Mouse (Mus musculus): ENCODE results near the gene Cd19. TPM values are rescaled to one million over a fixed set of nuclear protein-coding genes. Genes with fewer than 3 reads are reported as not detected.

Gene Cd19
- total and polyA plus RNA-seq, 2 experiments from 2014 or later: 0.23 TPM; not detected in 1

DNA sequence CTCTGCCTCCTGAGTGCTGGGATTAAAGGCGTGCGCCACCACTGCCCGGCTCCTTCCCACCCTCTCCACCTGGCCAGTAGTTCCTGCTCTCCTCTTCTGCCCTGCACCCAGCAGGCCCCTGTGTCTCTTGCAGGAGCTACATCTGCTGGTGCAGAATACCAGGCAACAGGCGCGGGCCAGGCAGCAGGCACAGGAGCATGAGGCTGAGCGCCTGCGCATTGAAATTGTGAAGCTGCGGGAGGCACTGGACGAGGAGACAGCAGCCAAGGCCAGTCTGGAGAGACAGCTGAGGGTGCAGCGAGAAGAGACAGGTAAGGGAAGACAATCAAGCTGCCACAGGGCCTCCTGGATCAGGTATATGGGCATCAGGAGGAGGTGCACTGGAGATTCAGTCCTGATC is 29.3 kb upstream of the Cd19 start:
- no peaks in the 10 kb centered on the region for H3K9me3 ChIP-seq (ENCODE audit: low read length)
- no peak overlapping the region for H3K4me2 ChIP-seq (ENCODE audit: low read depth, low read length, poor library complexity, severe bottlenecking)
- DNase-seq (ENCODE audit: low spot score): no peak
- H3K9ac ChIP-seq (replicated peaks; ENCODE audit: low read length, poor library complexity, severe bottlenecking): no peak overlapping the region
- H3K36me3 ChIP-seq (ENCODE audit: insufficient read depth, low read length): peaks cover 37% of the 10 kb centered on the region
- no peak overlapping the region for H3K27ac ChIP-seq (ENCODE audit: low read depth, low read length)
- ATAC-seq (ENCODE audit: low FRiP score): no peak
- TF ChIP-seq CTCF (IDR thresholded peaks at IDR 0.05): no peak
- H3K4me1 ChIP-seq (ENCODE audit: insufficient read depth, low read length): no peaks in the 10 kb centered on the region
- H3K27me3 ChIP-seq (ENCODE audit: insufficient read depth, low read length): no peaks in the 10 kb centered on the region
- 90% methylated on average over 10 of the region's 10 CpGs for WGBS
- H3K4me3 ChIP-seq (ENCODE audit: low read depth, low read length): no peak overlapping the region

DNA sequence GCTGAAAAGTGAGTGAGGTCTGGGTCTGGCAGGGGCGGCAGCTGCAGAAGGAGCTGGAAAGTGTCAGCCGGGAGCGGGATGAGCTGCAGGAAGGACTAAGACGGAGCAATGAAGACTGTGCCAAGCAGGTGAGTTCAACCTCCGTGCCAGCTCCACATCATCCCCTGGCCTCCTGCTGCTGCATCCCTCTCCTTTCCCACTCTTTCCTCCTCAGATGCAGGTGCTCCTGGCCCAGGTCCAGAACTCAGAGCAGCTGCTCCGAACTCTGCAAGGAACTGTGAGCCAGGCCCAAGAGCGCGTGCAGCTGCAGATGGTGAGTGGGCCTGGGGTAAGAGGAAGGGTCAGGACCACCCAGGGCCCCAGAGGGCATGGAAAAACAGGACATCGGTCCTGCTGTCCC is 25.4 kb upstream of the Cd19 start:
- DNase-seq (ENCODE audit: low spot score): peak; percentile 2
- H3K36me3 ChIP-seq (ENCODE audit: insufficient read depth, low read length): peaks cover 27% of the 10 kb centered on the region
- no peak overlapping the region for H3K4me3 ChIP-seq (ENCODE audit: low read depth, low read length)
- H3K27me3 ChIP-seq (ENCODE audit: insufficient read depth, low read length): no peaks in the 10 kb centered on the region
- ATAC-seq (ENCODE audit: low FRiP score): no peak
- WGBS: 77% methylated on average over 9 of the region's 9 CpGs
- TF ChIP-seq CTCF (IDR thresholded peaks at IDR 0.05): no peak
- H3K27ac ChIP-seq (ENCODE audit: low read depth, low read length): no peak overlapping the region
- no peak overlapping the region for H3K9ac ChIP-seq (replicated peaks; ENCODE audit: low read length, poor library complexity, severe bottlenecking)
- no peaks in the 10 kb centered on the region for H3K9me3 ChIP-seq (ENCODE audit: low read length)
- no peak overlapping the region for H3K4me2 ChIP-seq (ENCODE audit: low read depth, low read length, poor library complexity, severe bottlenecking)
- no peaks in the 10 kb centered on the region for H3K4me1 ChIP-seq (ENCODE audit: insufficient read depth, low read length)

GRCm38 (mm10) chr7:126436851-126437250 is 22.2 kb upstream of the Cd19 start:
- Histone ChIP-seq H3K9ac (replicated peaks; ENCODE audit: low read length, poor library complexity, severe bottlenecking) (no peak overlapping the region), H3K9me3 (ENCODE audit: low read length) (no peaks in the 10 kb centered on the region), H3K4me2 (ENCODE audit: low read depth, low read length, poor library complexity, severe bottlenecking) (no peak overlapping the region), H3K4me3 (ENCODE audit: low read depth, low read length) (no peak overlapping the region), H3K27me3 (ENCODE audit: insufficient read depth, low read length) (no peaks in the 10 kb centered on the region), H3K27ac (ENCODE audit: low read depth, low read length) (no peak overlapping the region), H3K36me3 (ENCODE audit: insufficient read depth, low read length) (peaks cover 13% of the 10 kb centered on the region), H3K4me1 (ENCODE audit: insufficient read depth, low read length) (no peaks in the 10 kb centered on the region)
- DNase-seq (ENCODE audit: low spot score) (peak; percentile 40), ATAC-seq (ENCODE audit: low FRiP score) (no peak)
- peak; percentile 81 for TF ChIP-seq CTCF (IDR thresholded peaks at IDR 0.05)
- WGBS: 17% methylated on average over 8 of the region's 8 CpGs

DNA sequence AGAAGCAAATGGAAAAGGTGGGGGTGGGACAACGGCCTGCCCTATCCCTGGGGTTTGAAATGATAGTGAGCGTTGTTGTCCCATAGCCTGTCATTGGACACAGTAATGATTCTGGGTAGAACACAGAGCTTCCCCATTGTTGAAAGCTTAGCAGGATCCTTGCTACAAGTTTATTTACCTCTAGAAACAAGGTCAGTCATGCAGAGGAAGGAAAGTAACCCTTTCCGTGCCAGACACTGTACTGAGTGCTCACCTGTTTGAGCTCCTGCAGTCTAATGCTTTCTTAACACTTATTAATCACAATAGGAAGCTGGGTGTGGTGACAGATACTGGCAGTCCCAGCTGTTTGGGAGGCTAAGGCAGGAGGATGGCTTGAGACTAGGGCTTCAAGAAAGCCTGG is 21.1 kb upstream of the Cd19 start:
- Histone ChIP-seq H3K27me3 (ENCODE audit: insufficient read depth, low read length) (no peaks in the 10 kb centered on the region), H3K4me2 (ENCODE audit: low read depth, low read length, poor library complexity, severe bottlenecking) (no peak overlapping the region), H3K36me3 (ENCODE audit: insufficient read depth, low read length) (peaks cover 11% of the 10 kb centered on the region), H3K9me3 (ENCODE audit: low read length) (no peaks in the 10 kb centered on the region), H3K4me1 (ENCODE audit: insufficient read depth, low read length) (no peaks in the 10 kb centered on the region), H3K4me3 (ENCODE audit: low read depth, low read length) (no peak overlapping the region), H3K27ac (ENCODE audit: low read depth, low read length) (no peak overlapping the region), H3K9ac (replicated peaks; ENCODE audit: low read length, poor library complexity, severe bottlenecking) (no peak overlapping the region)
- TF ChIP-seq CTCF (IDR thresholded peaks at IDR 0.05): no peak
- ATAC-seq (ENCODE audit: low FRiP score): no peak
- 86% methylated on average over 3 of the region's 3 CpGs for WGBS
- DNase-seq (ENCODE audit: low spot score): no peak

GRCm38 (mm10) chr7:126434726-126435125 is 20.0 kb upstream of the Cd19 start:
- peaks cover 11% of the 10 kb centered on the region for H3K36me3 ChIP-seq (ENCODE audit: insufficient read depth, low read length)
- no peak for TF ChIP-seq CTCF (IDR thresholded peaks at IDR 0.05)
- 90% methylated on average over 7 of the region's 7 CpGs for WGBS
- peaks cover under 1% of the 10 kb centered on the region; the same call in 1 of the 2 replicates for H3K4me1 ChIP-seq (ENCODE audit: insufficient read depth, low read length)
- H3K9me3 ChIP-seq (ENCODE audit: low read length): no peaks in the 10 kb centered on the region
- no peak for DNase-seq (ENCODE audit: low spot score)
- H3K27me3 ChIP-seq (ENCODE audit: insufficient read depth, low read length): no peaks in the 10 kb centered on the region
- ATAC-seq (ENCODE audit: low FRiP score): no peak
- no peak overlapping the region for H3K27ac ChIP-seq (ENCODE audit: low read depth, low read length)
- H3K4me2 ChIP-seq (ENCODE audit: low read depth, low read length, poor library complexity, severe bottlenecking): no peak overlapping the region
- no peak overlapping the region for H3K9ac ChIP-seq (replicated peaks; ENCODE audit: low read length, poor library complexity, severe bottlenecking)
- no peak overlapping the region for H3K4me3 ChIP-seq (ENCODE audit: low read depth, low read length)

DNA sequence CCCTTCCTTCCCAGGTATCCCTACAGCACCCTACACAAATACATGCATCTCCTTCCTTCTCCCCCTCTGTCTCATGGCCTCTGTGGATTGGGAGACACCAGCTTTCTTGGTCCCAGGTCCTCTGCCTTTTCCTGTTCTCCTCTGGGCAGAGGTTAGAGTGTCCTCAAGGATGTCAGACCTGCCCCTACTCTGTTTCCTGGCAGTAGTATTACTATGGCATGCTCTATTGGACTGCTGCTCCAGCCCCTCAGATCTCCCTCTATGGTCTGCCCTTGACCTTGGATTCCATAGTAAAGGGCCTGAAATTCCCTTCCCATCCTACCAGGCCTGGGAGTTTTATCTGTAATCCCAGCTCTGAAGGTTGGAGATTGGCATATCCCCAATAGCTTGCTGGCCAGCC is 15.5 kb upstream of the Cd19 start:
- Histone ChIP-seq H3K9me3 (ENCODE audit: low read length) (no peaks in the 10 kb centered on the region), H3K9ac (replicated peaks; ENCODE audit: low read length, poor library complexity, severe bottlenecking) (no peak overlapping the region), H3K27ac (ENCODE audit: low read depth, low read length) (no peak overlapping the region), H3K4me3 (ENCODE audit: low read depth, low read length) (no peak overlapping the region), H3K27me3 (ENCODE audit: insufficient read depth, low read length) (no peaks in the 10 kb centered on the region), H3K36me3 (ENCODE audit: insufficient read depth, low read length) (no peaks in the 10 kb centered on the region), H3K4me1 (ENCODE audit: insufficient read depth, low read length) (peaks cover 3% of the 10 kb centered on the region; the same call in 1 of the 2 replicates), H3K4me2 (ENCODE audit: low read depth, low read length, poor library complexity, severe bottlenecking) (no peak overlapping the region)
- ATAC-seq (ENCODE audit: low FRiP score) (no peak), DNase-seq (ENCODE audit: low spot score) (no peak)
- no peak for TF ChIP-seq CTCF (IDR thresholded peaks at IDR 0.05)
